Mouse (Mus musculus): ENCODE data around the gene Gpr158. TPM values are rescaled to one million over a fixed set of nuclear protein-coding genes. Genes with fewer than 3 reads are reported as not detected.
"Not testable (repeated sequence)": the region's sequence is repeated elsewhere in the genome, so short reads cannot be mapped to it uniquely, and the experiment has no call there.

The Gpr158 gene
- total RNA-seq (2015; ENCODE audit: low replicate concordance) (not detected in 2 replicates), total RNA-seq (2017; ENCODE audit: low replicate concordance) (not detected in 2 replicates)

DNA sequence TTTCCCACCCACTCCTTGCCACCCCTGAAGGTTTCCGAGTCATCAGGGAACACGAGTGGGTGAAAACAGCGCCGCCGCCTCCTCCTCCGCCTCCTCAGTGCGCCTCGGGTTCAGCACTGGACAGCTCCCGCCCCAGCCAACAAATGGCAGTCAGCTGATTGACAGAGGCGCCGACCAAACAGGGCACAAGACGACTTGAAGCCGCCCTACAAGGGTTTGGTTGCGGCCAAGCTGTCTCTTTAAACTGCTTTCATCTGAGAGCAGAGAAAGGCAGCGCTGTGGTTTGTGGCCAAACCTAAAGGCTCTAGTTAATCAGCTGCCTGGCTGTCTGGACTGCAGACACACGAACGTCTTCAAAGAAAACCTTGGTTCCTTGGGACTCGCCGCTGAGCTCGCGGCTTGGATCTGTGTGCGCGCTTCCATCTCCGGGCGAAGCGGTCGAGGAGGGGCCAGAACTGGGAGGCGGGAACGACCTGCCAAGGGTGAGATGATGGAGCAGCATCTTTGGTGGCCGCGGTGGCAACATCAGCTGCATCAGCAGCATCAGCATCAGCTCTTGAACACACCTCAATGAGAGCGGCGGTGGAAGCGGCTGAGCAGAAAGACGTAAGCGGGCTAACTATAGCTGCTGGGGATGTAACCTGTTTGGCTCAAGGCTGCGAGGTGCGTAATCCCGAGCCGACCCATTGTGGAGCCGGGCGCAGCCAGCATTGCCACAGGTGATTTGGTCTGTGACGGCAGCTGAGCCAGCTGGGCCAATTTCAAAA lies at the start of gene Gpr158:
TSS of gene Gpr158 (plus strand) at position 198 of the 767 bp plus-strand sequence.
- no peak for ATAC-seq (replicated peaks; ENCODE audit: low FRiP score, poor library complexity, severe bottlenecking)

DNA sequence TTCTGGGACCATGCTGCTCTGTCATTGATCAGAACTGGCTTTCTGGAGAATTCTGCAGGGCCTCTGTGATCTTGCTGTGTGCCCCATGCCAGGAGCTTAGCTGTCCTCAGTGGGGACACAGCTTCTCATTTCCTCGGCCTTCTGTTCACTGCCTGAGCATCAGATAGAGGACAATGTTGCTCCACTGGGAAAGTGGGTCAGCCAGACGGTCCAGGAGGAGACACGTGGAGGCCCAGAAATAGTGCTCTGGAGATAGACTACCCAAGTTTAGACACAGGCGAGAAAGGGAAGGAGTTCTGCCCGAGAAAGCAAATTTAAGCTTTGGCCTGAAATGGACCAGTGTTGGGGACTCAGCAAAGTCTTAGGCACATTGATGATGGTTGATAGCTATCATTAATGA lies 23.5 kb upstream of the Gpr158 start:
- no peak for ATAC-seq (replicated peaks; ENCODE audit: low FRiP score, poor library complexity, severe bottlenecking)

DNA sequence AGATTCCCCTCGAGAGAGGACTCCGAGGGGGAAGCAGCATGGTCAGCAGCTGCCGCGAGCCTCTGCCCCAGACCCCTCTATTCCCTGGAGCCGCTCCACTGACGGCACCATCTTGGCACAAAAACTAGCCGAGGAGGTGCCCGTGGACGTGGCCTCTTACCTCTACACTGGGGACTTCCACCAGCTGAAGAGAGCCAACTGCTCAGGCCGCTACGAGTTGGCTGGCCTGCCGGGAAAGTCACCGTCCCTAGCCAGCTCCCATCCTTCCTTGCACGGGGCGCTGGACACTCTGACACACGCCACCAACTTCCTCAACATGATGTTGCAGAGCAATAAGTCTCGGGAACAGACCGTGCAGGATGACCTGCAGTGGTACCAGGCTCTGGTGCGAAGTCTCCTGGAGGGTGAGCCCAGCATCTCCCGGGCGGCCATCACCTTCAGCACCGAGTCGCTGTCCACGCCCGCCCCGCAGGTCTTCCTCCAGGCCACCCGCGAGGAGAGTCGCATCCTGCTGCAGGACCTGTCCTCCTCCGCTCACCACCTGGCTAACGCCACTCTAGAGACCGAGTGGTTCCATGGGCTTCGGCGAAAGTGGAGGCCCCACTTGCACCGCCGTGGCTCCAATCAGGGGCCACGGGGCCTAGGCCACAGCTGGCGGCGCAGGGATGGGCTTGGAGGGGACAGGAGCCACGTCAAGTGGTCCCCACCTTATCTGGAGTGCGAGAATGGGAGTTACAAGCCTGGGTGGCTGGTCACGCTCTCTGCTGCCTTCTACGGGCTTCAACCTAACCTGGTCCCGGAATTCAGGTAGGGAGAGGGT lies 1.2 kb downstream of the Gpr158 start:
- no peak for ATAC-seq (replicated peaks; ENCODE audit: low FRiP score, poor library complexity, severe bottlenecking)

DNA sequence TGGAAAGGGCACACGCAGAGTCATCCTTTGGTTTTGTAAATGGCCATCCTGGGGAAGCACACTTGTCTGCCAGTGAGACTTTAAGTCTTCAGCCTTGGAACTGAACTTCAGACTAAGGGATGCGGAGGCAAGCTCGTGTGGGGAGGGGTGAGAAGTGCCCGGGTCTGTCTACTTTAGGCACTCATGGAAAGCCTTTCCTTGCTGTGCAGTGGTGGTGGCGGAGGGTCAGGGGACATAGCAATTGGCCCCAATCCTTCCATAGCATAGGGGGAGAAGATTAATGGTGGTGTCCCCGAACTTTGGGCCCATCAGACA lies 1.8 kb downstream of the Gpr158 start:
- no peak for ATAC-seq (replicated peaks; ENCODE audit: low FRiP score, poor library complexity, severe bottlenecking)

DNA sequence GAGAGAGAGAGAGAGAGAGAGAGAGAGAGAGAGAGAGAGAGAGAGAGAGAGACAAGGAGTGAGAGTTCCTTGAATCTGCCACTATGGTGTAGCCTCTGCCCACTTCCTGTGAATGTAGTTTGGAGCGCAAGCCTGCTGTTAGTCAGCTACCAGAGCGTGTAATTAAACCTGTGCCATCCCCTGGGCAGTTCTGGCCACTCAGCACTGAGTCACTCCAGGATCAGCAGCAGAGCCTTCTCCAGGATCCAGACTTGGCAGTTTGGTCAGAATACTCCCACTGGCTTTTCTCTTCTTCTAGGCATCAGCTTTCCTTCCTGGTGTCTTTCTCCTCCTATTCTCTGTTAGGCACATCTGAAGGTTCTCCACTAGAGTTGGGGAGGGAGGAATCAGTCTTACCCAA lies 2.2 kb downstream of the Gpr158 start:
- ATAC-seq (replicated peaks; ENCODE audit: low FRiP score, poor library complexity, severe bottlenecking) = no peak

DNA sequence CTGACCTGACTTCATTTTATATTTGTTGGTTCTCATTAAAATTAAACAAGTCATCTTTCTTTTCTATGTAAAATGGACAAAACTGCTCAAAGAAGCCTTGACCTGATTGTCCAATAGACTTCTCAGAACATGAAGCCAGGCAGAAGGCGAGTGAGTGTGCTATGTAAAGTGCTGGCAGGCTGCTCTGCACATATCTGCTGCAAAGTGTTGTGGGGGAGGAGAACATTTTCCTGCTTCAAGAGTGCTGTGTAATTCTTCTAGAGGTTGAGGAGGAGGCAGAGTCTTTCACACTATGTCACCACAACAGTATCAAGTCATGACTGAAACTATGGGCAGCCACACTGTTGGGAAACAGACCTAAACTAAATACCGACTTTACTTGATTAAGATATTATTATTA lies 12.2 kb downstream of the Gpr158 start:
- no peak for ATAC-seq (replicated peaks; ENCODE audit: low FRiP score, poor library complexity, severe bottlenecking)

DNA sequence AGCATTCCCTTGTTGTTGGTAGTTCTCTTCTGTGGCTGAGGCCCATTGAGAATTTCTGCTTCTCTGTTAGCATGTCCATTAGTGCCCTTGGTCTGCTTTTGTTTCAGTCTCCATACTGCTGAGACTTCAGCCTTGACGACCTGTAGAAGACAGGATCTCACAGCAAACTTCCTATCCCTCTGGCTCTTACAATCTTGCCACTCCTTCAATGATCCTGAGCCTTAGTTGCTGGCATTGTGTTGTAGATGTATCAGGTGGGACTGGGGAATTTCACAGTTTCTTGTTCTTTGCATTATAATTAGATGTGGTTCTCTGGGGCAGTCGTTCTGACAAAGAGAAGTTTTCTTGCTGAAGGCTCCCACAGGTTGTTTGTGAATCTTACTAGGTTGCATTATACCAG lies 25.4 kb downstream of the Gpr158 start:
- ATAC-seq (replicated peaks; ENCODE audit: low FRiP score, poor library complexity, severe bottlenecking) = no peak

DNA sequence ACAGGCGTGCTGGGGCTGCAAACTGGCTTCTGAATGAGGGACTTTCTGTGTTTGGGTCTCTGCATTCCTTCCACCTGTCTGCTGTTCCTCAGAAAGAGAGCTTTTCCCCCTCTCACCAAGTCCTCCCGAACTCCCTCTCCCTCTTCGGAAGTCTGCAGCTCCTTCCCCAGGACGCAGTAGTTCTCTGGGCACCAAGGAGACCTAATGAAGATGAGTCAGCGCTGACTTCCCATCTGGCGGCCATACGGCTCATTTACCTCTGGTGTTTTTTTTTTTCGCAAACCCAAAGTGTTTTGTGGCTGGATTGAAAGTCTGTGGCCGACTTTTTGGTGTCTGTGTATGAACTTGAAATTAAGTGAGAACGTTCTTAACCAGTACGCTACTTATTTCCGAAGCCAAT lies 30.0 kb downstream of the Gpr158 start:
- no peak for ATAC-seq (replicated peaks; ENCODE audit: low FRiP score, poor library complexity, severe bottlenecking)

DNA sequence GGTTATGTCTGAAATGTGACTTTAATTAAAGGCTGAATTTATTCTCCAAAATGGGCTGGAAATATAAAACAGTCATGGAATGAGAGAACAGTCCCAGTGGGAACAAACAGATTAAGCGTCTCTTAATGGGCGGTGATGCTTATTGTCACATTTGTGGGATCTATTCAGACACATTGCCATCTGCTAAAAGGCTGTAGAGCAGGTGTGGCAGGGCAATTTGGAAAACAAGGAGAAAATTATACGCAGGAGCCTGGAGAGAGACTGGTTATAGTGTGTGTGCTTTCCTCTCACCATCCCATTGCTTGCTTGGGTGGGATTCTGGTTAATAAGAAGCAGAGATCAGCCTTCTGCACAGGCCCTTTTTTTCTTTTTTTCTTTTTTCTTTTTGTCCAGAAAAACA lies 32.3 kb downstream of the Gpr158 start:
- ATAC-seq (replicated peaks; ENCODE audit: low FRiP score, poor library complexity, severe bottlenecking) = no peak

DNA sequence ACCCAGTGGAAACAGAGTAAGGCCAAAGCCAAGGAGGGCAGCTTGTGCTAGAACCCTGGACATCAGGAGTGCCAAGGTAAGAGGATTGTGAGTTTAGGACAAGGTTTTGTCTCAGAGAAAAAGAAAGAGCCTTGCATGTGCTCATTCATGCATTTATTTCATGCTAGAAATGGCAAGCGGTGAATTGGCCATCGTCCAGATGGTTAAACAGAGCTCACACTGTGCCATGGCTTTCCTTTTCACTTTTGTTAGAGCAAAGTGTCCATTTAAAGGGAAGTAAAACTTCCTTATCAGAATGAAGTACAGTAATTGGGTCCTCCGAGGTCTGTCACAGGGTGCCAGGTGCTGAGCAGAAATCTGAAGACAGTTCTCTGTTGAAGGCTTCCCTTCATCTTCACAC lies 38.3 kb downstream of the Gpr158 start:
- no peak for ATAC-seq (replicated peaks; ENCODE audit: low FRiP score, poor library complexity, severe bottlenecking)

DNA sequence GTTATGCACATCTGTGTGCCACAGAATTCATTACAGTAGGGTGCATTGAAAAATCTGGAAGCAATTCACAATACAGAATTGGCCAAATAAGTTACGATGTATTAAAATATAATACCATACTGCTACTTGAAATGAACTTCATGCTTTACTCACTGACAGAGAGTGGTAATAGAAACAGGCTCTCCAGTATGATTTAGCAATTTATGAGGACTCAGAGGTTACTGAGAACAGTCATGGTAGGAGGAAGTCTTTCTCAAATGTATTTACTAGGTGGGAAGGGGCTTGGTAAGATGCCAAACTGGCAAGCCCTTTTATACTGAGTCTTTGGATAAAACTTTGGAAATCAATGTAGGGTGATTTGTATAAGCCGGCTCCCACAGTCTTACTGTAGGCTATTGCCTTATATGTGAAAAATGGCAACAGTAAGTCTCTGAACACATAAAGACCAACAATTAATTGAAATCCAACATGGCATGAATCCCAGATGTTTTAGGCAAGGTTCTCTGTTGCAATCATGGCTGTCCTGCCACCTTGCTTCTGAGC lies 40.2 kb downstream of the Gpr158 start:
- no peak for ATAC-seq (replicated peaks; ENCODE audit: low FRiP score, poor library complexity, severe bottlenecking)

DNA sequence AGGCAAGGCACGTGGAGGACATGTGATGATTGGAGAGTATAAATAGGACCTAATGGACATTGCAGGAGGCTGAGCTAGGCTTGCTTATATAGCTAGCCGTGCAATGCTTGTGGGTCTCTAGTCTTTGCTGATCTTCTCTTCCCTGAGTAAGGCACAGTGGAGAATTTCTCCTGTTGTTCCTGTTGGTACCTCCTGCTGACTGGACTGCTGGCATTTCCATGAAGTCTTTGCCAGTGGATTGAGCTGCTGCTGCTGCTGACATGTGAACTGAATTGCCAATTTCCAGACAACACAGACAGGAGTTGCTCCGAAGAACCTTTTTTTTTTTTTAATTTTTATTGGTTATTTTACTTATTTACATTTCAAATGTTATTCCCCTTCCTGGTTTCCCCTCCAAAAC lies 41.5 kb downstream of the Gpr158 start:
- no peak for ATAC-seq (replicated peaks; ENCODE audit: low FRiP score, poor library complexity, severe bottlenecking)

DNA sequence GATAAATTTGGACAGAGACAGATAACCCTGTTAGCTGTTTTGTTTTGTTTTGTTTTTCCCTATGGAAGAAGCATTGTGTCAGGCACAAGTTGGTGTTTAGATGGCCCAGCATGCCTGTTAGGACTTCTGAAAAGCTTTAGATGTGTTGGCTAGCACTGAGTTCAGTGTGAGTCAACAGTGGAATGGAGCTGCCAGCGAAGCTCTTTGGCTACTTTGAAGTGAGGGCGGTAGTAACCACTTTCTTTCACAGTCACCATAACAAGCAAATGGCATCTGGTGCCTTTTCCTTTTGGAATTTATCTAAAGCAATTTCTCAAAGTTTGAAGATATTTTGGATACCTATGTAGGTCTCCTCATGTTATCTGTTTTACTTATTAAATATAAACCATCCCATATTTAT lies 62.9 kb downstream of the Gpr158 start:
- ATAC-seq (replicated peaks; ENCODE audit: low FRiP score, poor library complexity, severe bottlenecking) = no peak

DNA sequence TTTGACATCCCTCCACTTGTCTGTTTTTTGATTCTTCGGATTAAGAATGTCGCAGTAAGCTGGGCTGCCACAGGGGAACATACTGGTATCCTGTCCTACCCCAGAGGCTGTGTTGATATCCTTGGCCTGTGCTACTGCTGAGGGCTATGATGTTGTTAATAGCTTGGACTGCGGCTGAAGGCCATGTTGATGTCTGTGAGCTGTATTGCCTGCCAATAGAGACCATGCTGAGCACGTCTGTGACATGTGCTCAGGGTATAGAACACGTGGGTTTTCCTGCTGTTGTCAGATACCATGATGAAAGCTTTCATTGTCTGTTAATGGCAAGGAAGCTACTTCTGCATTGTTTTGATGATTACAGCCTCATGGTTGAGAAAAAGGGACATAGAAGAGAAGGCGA lies 63.8 kb downstream of the Gpr158 start:
- ATAC-seq (replicated peaks; ENCODE audit: low FRiP score, poor library complexity, severe bottlenecking) = no peak

DNA sequence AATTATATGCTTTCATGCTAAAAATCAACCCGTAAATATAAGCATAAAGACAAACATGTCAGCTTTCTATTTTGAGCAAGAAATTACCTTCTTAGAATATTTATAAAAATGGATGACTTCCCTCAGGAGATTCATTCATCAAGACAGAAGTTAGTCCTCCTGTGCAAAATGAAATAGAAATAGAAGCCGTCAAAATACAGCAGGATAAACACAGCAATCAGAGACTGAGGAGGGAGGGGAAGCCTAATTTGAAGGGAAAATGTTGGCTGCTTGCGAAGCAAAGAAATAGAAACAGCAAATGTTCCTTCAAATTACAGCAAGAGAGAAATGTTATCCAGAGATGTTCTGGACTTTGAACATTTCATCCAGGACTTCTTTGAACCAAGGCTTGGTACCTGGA lies 72.3 kb downstream of the Gpr158 start:
- ATAC-seq (replicated peaks; ENCODE audit: low FRiP score, poor library complexity, severe bottlenecking) = no peak

DNA sequence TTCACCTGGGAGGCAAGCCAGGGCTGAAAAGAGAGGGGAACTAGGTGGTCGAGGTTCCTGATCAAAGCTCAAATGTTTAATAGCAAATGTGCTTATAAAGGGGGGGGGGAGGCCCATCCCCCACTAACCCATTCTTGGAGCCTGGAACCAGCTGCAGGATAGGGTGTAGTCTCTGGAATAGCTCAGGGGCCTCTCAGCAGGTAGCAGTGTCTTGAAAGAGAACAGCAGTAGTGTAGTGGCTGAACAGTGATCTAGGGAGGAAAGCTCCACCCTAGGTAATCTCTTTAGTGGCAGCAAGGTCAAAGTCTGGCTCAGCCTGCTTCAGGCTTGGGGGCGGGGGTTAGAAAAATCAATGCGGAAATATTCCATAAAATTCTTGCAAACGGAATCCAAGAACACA lies 93.3 kb downstream of the Gpr158 start:
- ATAC-seq (replicated peaks; ENCODE audit: low FRiP score, poor library complexity, severe bottlenecking) = not testable (repeated sequence)

DNA sequence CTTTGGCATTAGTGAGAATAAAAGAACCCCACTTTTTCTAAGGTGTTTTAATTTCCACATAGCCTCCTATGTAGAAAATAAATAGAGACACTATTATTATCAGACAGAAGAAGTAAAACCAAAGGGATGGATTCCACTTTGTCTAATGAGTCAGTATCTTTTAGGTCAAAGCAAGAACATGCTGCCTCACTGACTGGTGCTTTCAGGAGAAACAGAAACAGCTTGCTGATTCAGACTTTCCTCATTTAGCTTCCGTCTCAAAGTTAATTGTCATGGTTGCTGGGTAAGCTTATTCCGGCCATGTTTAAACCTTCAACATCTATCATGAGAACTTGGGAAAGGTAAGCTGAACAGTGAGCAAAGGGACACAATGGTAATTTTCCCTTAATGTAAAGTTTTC lies 107.6 kb downstream of the Gpr158 start:
- no peak for ATAC-seq (replicated peaks; ENCODE audit: low FRiP score, poor library complexity, severe bottlenecking)

DNA sequence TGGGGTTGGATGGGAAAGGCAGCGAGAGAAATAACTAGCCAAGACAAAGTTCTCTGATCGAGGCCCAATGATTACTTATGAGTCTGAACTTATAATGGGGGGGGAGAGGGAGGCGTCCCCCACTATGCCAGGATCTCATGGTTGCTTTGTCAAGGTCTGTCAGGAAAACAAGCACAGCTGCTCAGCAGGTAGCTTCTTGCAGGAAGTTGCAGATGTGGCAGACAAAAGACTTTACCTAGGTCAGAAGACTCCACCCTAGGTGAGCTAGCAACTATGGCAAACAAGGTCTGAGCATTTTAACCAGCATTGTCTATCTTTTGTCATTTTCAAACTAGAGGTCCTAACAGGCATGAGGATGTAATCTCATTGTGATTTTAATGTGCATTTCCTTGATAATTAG lies 129.5 kb downstream of the Gpr158 start:
- ATAC-seq (replicated peaks; ENCODE audit: low FRiP score, poor library complexity, severe bottlenecking) = no peak

DNA sequence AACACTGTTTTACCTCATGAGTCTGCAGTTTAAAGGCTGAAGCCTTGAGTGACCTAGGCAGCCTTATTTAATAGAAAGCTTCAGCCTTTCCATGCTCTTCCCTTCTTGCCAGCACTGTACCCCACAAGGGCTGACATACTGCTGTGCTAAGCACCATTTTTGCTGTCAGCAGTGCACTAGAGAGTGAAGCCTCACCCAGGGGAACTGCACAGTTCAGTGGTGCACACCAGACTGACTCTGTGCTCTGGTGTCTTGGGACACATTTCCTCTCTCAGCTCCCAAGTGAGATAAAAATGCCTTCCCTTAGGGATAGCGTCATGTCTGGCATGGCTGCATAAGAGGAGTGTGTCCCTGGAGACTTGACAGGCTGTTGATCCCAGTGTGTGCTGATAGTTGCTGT lies 130.6 kb downstream of the Gpr158 start:
- ATAC-seq (replicated peaks; ENCODE audit: low FRiP score, poor library complexity, severe bottlenecking) = no peak

DNA sequence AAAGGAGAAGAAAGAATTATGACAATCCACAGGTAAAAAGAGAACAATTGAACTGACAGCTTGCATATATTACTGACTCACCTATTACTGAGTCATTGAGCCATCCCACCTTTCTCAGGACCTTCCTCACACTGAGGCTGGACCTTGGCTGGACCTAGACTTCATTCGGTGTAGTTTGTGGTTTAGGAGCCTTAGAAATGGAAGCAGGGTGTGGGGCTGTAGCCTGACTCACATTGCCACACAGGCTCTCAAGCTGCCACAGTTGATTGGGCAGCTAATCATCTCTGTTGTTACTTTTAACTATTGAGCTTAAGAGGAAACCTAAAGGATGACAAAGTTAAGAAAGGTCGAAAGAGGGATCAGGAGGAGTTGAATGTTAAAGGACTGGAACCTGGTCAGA lies 132.1 kb downstream of the Gpr158 start:
- no peak for ATAC-seq (replicated peaks; ENCODE audit: low FRiP score, poor library complexity, severe bottlenecking)

DNA sequence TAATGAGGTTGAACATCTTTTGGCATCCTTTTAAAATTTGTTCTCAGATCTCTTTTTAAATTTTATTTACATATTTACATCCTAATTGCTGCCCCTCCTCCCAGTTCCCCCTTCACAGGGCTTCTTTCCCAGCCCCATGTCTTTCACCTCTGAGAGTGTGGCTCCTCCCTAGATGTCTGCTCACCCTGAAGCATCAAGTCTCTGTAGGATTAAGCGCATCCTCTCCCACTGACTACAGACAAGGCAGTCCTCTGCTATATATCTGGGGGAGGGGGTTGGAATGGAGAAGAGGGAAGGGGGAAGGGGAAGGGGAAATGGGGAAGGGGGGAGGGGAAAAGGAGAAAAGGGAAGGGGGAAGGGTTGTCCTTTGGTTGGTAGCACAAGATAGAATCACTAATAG lies 140.1 kb downstream of the Gpr158 start:
- no peak for ATAC-seq (replicated peaks; ENCODE audit: low FRiP score, poor library complexity, severe bottlenecking)
